Mouse (Mus musculus) c-Kit-positive CD71-negative TER-119-negative erythroid progenitor cells, embryonic 14.5 days (primary cell): ENCODE data around the gene Hhex.

Experiments used
- DNase-seq: peaks from one replicate; pipeline ENCODE4 v3.0.0-alpha.2; 2013; ENCODE audit warnings: low read depth

Gene Hhex

GRCm38 (mm10) chr19:37434263-37434951 is at the start of gene Hhex:
Hhex (plus strand) TSS chr19:37434810.
- peak; percentile 70 for DNase-seq

GRCm38 (mm10) chr19:37386126-37386525 is 48.5 kb upstream of the Hhex start:
- DNase-seq = no peak

- no peak for DNase-seq
These were observed 42.7 kb upstream of the Hhex start for GRCm38 (mm10) chr19:37391869-37392268.

- no peak for DNase-seq
These were observed 38.3 kb upstream of the Hhex start for GRCm38 (mm10) chr19:37396279-37396678.

- DNase-seq = no peak
These were observed 33.7 kb upstream of the Hhex start for GRCm38 (mm10) chr19:37400936-37401335.

- no peak for DNase-seq
These were observed 16.3 kb upstream of the Hhex start for GRCm38 (mm10) chr19:37418294-37418693.

- DNase-seq = peak; percentile 83
These were observed 15.0 kb upstream of the Hhex start for GRCm38 (mm10) chr19:37419613-37420012.

GRCm38 (mm10) chr19:37428589-37428988 is 6.0 kb upstream of the Hhex start:
- no peak for DNase-seq

- no peak for DNase-seq
These were observed 3.4 kb upstream of the Hhex start for GRCm38 (mm10) chr19:37431139-37431756.

GRCm38 (mm10) chr19:37432868-37433570 is 1.6 kb upstream of the Hhex start:
- DNase-seq = no peak

GRCm38 (mm10) chr19:37433895-37434262 is 731 bp upstream of the Hhex start:
- no peak for DNase-seq

GRCm38 (mm10) chr19:37435041-37435852 is 637 bp downstream of the Hhex start:
- peak; percentile 85 for DNase-seq

- no peak for DNase-seq
These were observed 1.2 kb downstream of the Hhex start for GRCm38 (mm10) chr19:37435853-37436174.

GRCm38 (mm10) chr19:37436514-37437288 is 2.1 kb downstream of the Hhex start:
- DNase-seq = no peak

GRCm38 (mm10) chr19:37437289-37437606 is 2.6 kb downstream of the Hhex start:
- no peak for DNase-seq

- DNase-seq = no peak
These were observed 5.6 kb downstream of the Hhex start for GRCm38 (mm10) chr19:37440181-37440580.

GRCm38 (mm10) chr19:37440708-37441475 is 6.3 kb downstream of the Hhex start:
- no peak for DNase-seq

- DNase-seq = no peak
These were observed 8.1 kb downstream of the Hhex start for GRCm38 (mm10) chr19:37442524-37443286.

GRCm38 (mm10) chr19:37443631-37444140 is 9.1 kb downstream of the Hhex start:
- no peak for DNase-seq

- DNase-seq = no peak
These were observed 13.6 kb downstream of the Hhex start for GRCm38 (mm10) chr19:37448212-37448611.
